Mouse (Mus musculus): ENCODE results near the gene Trpc2.
"Not testable (repeated sequence)": the region's sequence is repeated elsewhere in the genome, so short reads cannot be mapped to it uniquely, and the experiment has no call there.

The Trpc2 gene

GRCm38 (mm10) chr7:102082816-102083215, at the start of gene Trpc2:
Gene Trpc2, plus strand, starts transcription at chr7:102083116.
- no peak for DNase-seq

- no peak for DNase-seq
Measured at GRCm38 (mm10) chr7:102034904-102035303, 48.0 kb upstream of the Trpc2 start.

GRCm38 (mm10) chr7:102035534-102035933, 47.4 kb upstream of the Trpc2 start:
- DNase-seq: no peak

GRCm38 (mm10) chr7:102037318-102037717, 45.6 kb upstream of the Trpc2 start:
- DNase-seq: no peak

- DNase-seq: no peak
Measured at GRCm38 (mm10) chr7:102042314-102042713, 40.6 kb upstream of the Trpc2 start.

- not testable (repeated sequence) for DNase-seq
Measured at GRCm38 (mm10) chr7:102048524-102048923, 34.4 kb upstream of the Trpc2 start.

GRCm38 (mm10) chr7:102061353-102061752, 21.6 kb upstream of the Trpc2 start:
- DNase-seq: no peak

- no peak for DNase-seq
Measured at GRCm38 (mm10) chr7:102062203-102062602, 20.7 kb upstream of the Trpc2 start.

GRCm38 (mm10) chr7:102063891-102064290, 19.0 kb upstream of the Trpc2 start:
- DNase-seq: no peak

GRCm38 (mm10) chr7:102064655-102065045, 18.3 kb upstream of the Trpc2 start:
- DNase-seq: no peak

- DNase-seq: peak; percentile 94
Measured at GRCm38 (mm10) chr7:102065046-102065891, 17.6 kb upstream of the Trpc2 start, which contains the start of the genes Rnf121, Xndc1 and Xntrpc. Gene Rnf121, minus strand, starts transcription at chr7:102065469. Gene Xndc1, plus strand, starts transcription at chr7:102065511. Gene Xntrpc, plus strand, starts transcription at chr7:102065713.

- no peak for DNase-seq
Measured at GRCm38 (mm10) chr7:102066363-102066762, 16.6 kb upstream of the Trpc2 start.

- DNase-seq: no peak
Measured at GRCm38 (mm10) chr7:102076714-102077296, 6.1 kb upstream of the Trpc2 start.

- DNase-seq: peak; percentile 27
Measured at GRCm38 (mm10) chr7:102078517-102078916, 4.4 kb upstream of the Trpc2 start.

GRCm38 (mm10) chr7:102080311-102080710, 2.6 kb upstream of the Trpc2 start:
- no peak for DNase-seq

- no peak for DNase-seq
Measured at GRCm38 (mm10) chr7:102081784-102082183, 1.1 kb upstream of the Trpc2 start.

GRCm38 (mm10) chr7:102084041-102084696, 1.3 kb downstream of the Trpc2 start:
- no peak for DNase-seq

- no peak for DNase-seq
Measured at GRCm38 (mm10) chr7:102087336-102087735, 4.4 kb downstream of the Trpc2 start.

GRCm38 (mm10) chr7:102099760-102100661, 17.1 kb downstream of the Trpc2 start:
- DNase-seq: no peak

GRCm38 (mm10) chr7:102100868-102101267, 18.0 kb downstream of the Trpc2 start:
- DNase-seq: no peak

GRCm38 (mm10) chr7:102101487-102101886, 18.6 kb downstream of the Trpc2 start, which contains the start of gene Art1:
Gene Art1, plus strand, starts transcription at chr7:102101743.
- DNase-seq: no peak

GRCm38 (mm10) chr7:102102241-102102640, 19.3 kb downstream of the Trpc2 start:
- DNase-seq: no peak

Measured in layer of hippocampus, adult 9-11 months (tissue).